ENCODE assay signal across 11 mouse cellular contexts in the genomic region with DNA sequence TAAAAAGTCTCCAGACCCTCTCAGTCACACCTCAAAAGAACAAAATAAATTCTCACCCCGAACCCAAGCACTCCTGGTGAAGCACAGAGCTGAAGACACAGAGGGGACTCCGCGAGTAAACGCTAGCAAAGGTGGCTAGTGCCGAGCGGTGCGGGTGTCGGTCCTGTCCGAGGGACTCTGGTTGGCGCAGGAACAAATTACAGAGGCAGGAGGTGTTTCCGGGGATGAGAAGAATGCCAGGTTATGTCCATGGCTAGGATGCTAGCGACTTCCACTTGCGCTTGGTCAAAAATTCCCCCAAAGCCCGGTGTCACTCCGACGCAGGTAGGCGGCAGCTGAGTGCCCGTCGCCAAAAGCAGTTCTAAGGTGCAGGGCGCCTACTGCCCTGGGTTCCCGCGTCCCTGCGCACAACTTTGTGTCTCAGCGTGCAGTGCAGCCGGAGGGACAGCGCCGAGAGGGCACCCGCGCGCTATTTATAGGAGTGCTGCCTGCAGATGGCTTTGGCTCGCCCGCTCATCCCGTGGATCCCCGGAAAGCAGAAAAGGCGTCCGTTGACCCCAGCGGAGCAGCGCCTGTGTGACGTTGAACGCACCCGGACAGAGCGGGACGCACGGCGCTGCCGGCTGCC. TPM values are rescaled to one million over a fixed set of nuclear protein-coding genes. Genes with fewer than 3 reads are reported as not detected.
DNase-seq lines count a peak whose midpoint lies in the region; ATAC-seq and TF ChIP-seq lines count a peak whose summit lies in the region.
"Had no signal": no experiment of that assay in that cellular context is flagged by ENCODE, and none has a peak within 500 bp of the region (broad histone marks: within the 10 kb centered on the region; RNA-seq: fewer than 3 reads in every experiment).

No protein-coding gene starts in this region.

- TF ChIP-seq CTCF in heart, adult 2 months (IDR thresholded peaks at IDR 0.05): no peak
- no peak for TF ChIP-seq CTCF in ES-Bruce4 (IDR thresholded peaks at IDR 0.05; ENCODE audit: low read depth, low read length)
- TF ChIP-seq CTCF in forebrain, postnatal 0 days (IDR thresholded peaks at IDR 0.05; ENCODE audit: low read depth): no peak

- no peaks in the 10 kb centered on the region for H3K9me3 ChIP-seq in heart, embryonic 11.5 days (replicated peaks; ENCODE audit: control insufficient read depth, low read length)
- no peaks in the 10 kb centered on the region for H3K9me3 ChIP-seq in ES-Bruce4 (replicated peaks; ENCODE audit: control insufficient read depth, insufficient read depth, low read length, poor library complexity, severe bottlenecking)
- H3K9me3 ChIP-seq in forebrain, postnatal 0 days (ENCODE audit: low read length): no peaks in the 10 kb centered on the region
- no peaks in the 10 kb centered on the region for H3K9me3 ChIP-seq in midbrain, embryonic 12.5 days

- no peaks in the 10 kb centered on the region for H3K36me3 ChIP-seq in heart, embryonic 11.5 days (ENCODE audit: control insufficient read depth, insufficient read depth, low read length)
- no peaks in the 10 kb centered on the region for H3K36me3 ChIP-seq in heart, adult 2 months (ENCODE audit: control insufficient read depth, insufficient read depth, low read length)
- H3K36me3 ChIP-seq in ES-Bruce4 (ENCODE audit: control insufficient read depth, insufficient read depth, low read length, poor library complexity, severe bottlenecking): no peaks in the 10 kb centered on the region
- no peaks in the 10 kb centered on the region for H3K36me3 ChIP-seq in forebrain, postnatal 0 days (ENCODE audit: insufficient read depth)
- H3K36me3 ChIP-seq in midbrain, embryonic 12.5 days: no peaks in the 10 kb centered on the region
- H3K36me3 ChIP-seq: liver, embryonic 15.5 days had no signal

- no peak overlapping the region for H3K27ac ChIP-seq in heart, embryonic 11.5 days (ENCODE audit: low read depth, low read length)
- H3K27ac ChIP-seq in heart, adult 2 months: no peak overlapping the region
- no peak overlapping the region for H3K27ac ChIP-seq in ES-Bruce4 (ENCODE audit: insufficient read depth, low read length)
- H3K27ac ChIP-seq in forebrain, postnatal 0 days (ENCODE audit: low read depth, low read length): no peak overlapping the region
- no peak overlapping the region for H3K27ac ChIP-seq in midbrain, embryonic 12.5 days (replicated peaks)
- H3K27ac ChIP-seq: liver, embryonic 15.5 days had no signal

- under 1% methylated on average over 46 of the region's 46 CpGs for WGBS in heart, embryonic 11.5 days (ENCODE audit: insufficient replicate concordance)
- WGBS in heart, adult 2 months: 1% methylated on average over 46 of the region's 46 CpGs
- WGBS in forebrain, postnatal 0 days: 1% methylated on average over 46 of the region's 46 CpGs
- under 1% methylated on average over 46 of the region's 46 CpGs for WGBS in midbrain, embryonic 12.5 days

- no peak for TF ChIP-seq EP300 in heart, adult 2 months (IDR thresholded peaks at IDR 0.05; ENCODE audit: insufficient read depth, low read depth, low read length)
- no peak for TF ChIP-seq EP300 in ES-Bruce4 (IDR thresholded peaks at IDR 0.05; ENCODE audit: insufficient read depth, low read depth, low read length)

- H3K4me2 ChIP-seq in heart, embryonic 11.5 days: peak overlapping the region; percentile 83
- peak overlapping the region; percentile 65 for H3K4me2 ChIP-seq in forebrain, postnatal 0 days (ENCODE audit: low read depth)
- H3K4me2 ChIP-seq in midbrain, embryonic 12.5 days (replicated peaks): peak overlapping the region; percentile 77
- H3K4me2 ChIP-seq: liver, embryonic 15.5 days had no signal

- no peak overlapping the region for H3K9ac ChIP-seq in heart, embryonic 11.5 days (ENCODE audit: low read depth, low read length)
- no peak overlapping the region for H3K9ac ChIP-seq in heart, adult 2 months (ENCODE audit: low read depth, low read length)
- H3K9ac ChIP-seq in ES-Bruce4 (ENCODE audit: low read depth, poor library complexity, severe bottlenecking): 0 out of 2 replicates have a peak overlapping the region, but pooled peaks have one; percentile 7
- H3K9ac ChIP-seq in forebrain, postnatal 0 days: peak overlapping the region; percentile 38
- peak overlapping the region; percentile 29 for H3K9ac ChIP-seq in midbrain, embryonic 12.5 days (replicated peaks)
- H3K9ac ChIP-seq: liver, embryonic 15.5 days had no signal

- DNase-seq in heart, adult 2 months: no peak
- peak; percentile 22 for DNase-seq in forebrain, postnatal 0 days
- no peak for DNase-seq in spleen, adult 18-20 months
- no peak for DNase-seq in natural killer cell, adult 2 months (ENCODE audit: low spot score in 2 of 2)

- ATAC-seq in heart, embryonic 11.5 days (replicated peaks; ENCODE audit: insufficient number of reproducible peaks, low FRiP score, low TSS enrichment): no peak
- ATAC-seq in forebrain, postnatal 0 days: no peak
- peak; percentile 14; the same call in 1 of the 2 replicates for ATAC-seq in midbrain, embryonic 12.5 days (ENCODE audit: low FRiP score, low read depth)
- ATAC-seq in monocyte, adult 5-6 weeks (replicated peaks; ENCODE audit: insufficient number of reproducible peaks, low FRiP score, low TSS enrichment, poor library complexity, severe bottlenecking): no peak

- H3K4me1 ChIP-seq in heart, embryonic 11.5 days (ENCODE audit: control insufficient read depth, insufficient read depth, low read length): peaks cover 10% of the 10 kb centered on the region; the same call in 1 of the 2 replicates
- no peaks in the 10 kb centered on the region for H3K4me1 ChIP-seq in heart, adult 2 months (ENCODE audit: control insufficient read depth, insufficient read depth, low read length)
- peaks cover 2% of the 10 kb centered on the region for H3K4me1 ChIP-seq in ES-Bruce4 (ENCODE audit: control insufficient read depth, insufficient read depth, low read length)
- H3K4me1 ChIP-seq in forebrain, postnatal 0 days (ENCODE audit: insufficient read depth): peaks cover 6% of the 10 kb centered on the region
- peaks cover 19% of the 10 kb centered on the region for H3K4me1 ChIP-seq in midbrain, embryonic 12.5 days
- H3K4me1 ChIP-seq: liver, embryonic 15.5 days had no signal

- peaks cover 37% of the 10 kb centered on the region for H3K27me3 ChIP-seq in heart, embryonic 11.5 days (ENCODE audit: control insufficient read depth, insufficient read depth, low read length)
- H3K27me3 ChIP-seq in heart, adult 2 months (ENCODE audit: control insufficient read depth, insufficient read depth, low read length): peaks cover 4% of the 10 kb centered on the region; the same call in 1 of the 2 replicates
- no peaks in the 10 kb centered on the region for H3K27me3 ChIP-seq in ES-Bruce4 (ENCODE audit: control insufficient read depth, insufficient read depth, low read length, poor library complexity, severe bottlenecking)
- peaks cover 29% of the 10 kb centered on the region for H3K27me3 ChIP-seq in forebrain, postnatal 0 days (ENCODE audit: insufficient read depth, low read length)
- peaks cover 63% of the 10 kb centered on the region for H3K27me3 ChIP-seq in midbrain, embryonic 12.5 days

- intact Hi-C loops in heart, adult 2 months (cut with DNase I): no loop called here

- peak overlapping the region; percentile 39 for H3K4me3 ChIP-seq in heart, embryonic 11.5 days (ENCODE audit: low read depth, low read length)
- no peak overlapping the region for H3K4me3 ChIP-seq in heart, adult 2 months
- peak overlapping the region; percentile 53 for H3K4me3 ChIP-seq in ES-Bruce4 (ENCODE audit: low read depth, low read length)
- H3K4me3 ChIP-seq in forebrain, postnatal 0 days (ENCODE audit: low read depth, low read length): peak overlapping the region; percentile 38
- peak overlapping the region; percentile 43 for H3K4me3 ChIP-seq in midbrain, embryonic 12.5 days
- H3K4me3 ChIP-seq: liver, embryonic 15.5 days had no signal

- TF ChIP-seq POLR2A in heart, adult 2 months (IDR thresholded peaks at IDR 0.05; ENCODE audit: insufficient read depth, low read depth, low read length): no peak
- no peak for TF ChIP-seq POLR2A in ES-Bruce4 (IDR thresholded peaks at IDR 0.05; ENCODE audit: insufficient read depth, low read length)

- H3K79me2 ChIP-seq in heart, adult 2 months (replicated peaks; ENCODE audit: control insufficient read depth, insufficient read depth, low read length): no peaks in the 10 kb centered on the region

RNA-seq across cellular contexts. Expression of a gene that starts 0.5 kb away (rescaled TPM):
- polyA plus RNA-seq in heart, embryonic 11.5 days (2014; fragmentation: Nextera tagmentation; extraction: Ambion mirVana): 0.17 and 0.54 TPM in 2 replicates
- total RNA-seq in heart, adult 2 months (2021): not detected
- not detected in 2 replicates for polyA plus RNA-seq in heart, adult 2 months (2012; rRNA removed)
- 0.53 TPM in 1 of 2 replicates, not detected in the other for polyA plus RNA-seq in ES-Bruce4 (2011; ENCODE audit: insufficient read depth, insufficient read length, low read depth, missing spikeins)
- 10.9 and 15.7 TPM in 2 replicates for total RNA-seq in forebrain, postnatal 0 days (2014; rRNA removed)
- polyA plus RNA-seq in forebrain, postnatal 0 days (2015; fragmentation: Nextera tagmentation; extraction: Ambion mirVana): 11.5 and 24.0 TPM in 2 replicates
- 2.4 and 2.9 TPM in 2 replicates for polyA plus RNA-seq in midbrain, embryonic 12.5 days (2016; fragmentation: Nextera tagmentation; extraction: Ambion mirVana)
- not detected in 3 replicates for total RNA-seq in monocyte, adult 5-6 weeks (2017)
- total RNA-seq: common myeloid progenitor, adult 5-6 weeks had no signal
- polyA plus RNA-seq: C2C12 had no signal

Comparison
In these comparisons a context has a peak if more than half of its experiments do, and no peak if none do; other contexts are left out.
1. H3K9ac ChIP-seq: peak in ES-Bruce4 (single experiment), forebrain, postnatal 0 days (single experiment) and midbrain, embryonic 12.5 days (single experiment); none in heart, embryonic 11.5 days (single experiment) and heart, adult 2 months (single experiment).
2. Peak in every context shown above with its lines, with median percentiles within 50 percentile points of each other: H3K4me2 ChIP-seq.